Mouse (Mus musculus): Measurements from ENCODE around the gene Vapa. TPM values are rescaled to one million over a fixed set of nuclear protein-coding genes. Genes with fewer than 3 reads are reported as not detected.

Gene Vapa
- total RNA-seq (2021): 100 to 1,000 TPM; 131 to 146 TPM
- long read RNA-seq, experiment 1, transcript Vapa-201 (6 exons, 3,369 nt): major isoform, 442 of 464 reads
- long read RNA-seq, experiment 1, partial matches to known transcripts: 3 of 464 reads
- long read RNA-seq, experiment 1, other reads (novel, unspliced or antisense): 19 of 464 reads
- long read RNA-seq, experiment 2, transcript Vapa-201 (6 exons, 3,369 nt): major isoform, 489 of 516 reads
- long read RNA-seq, experiment 2, partial matches to known transcripts: 2 of 516 reads
- long read RNA-seq, experiment 2, other reads (novel, unspliced or antisense): 25 of 516 reads

- no peak for TF ChIP-seq CTCF (IDR thresholded peaks at IDR 0.05)
- intact Hi-C loops (cut with DNase I): loop anchor here (1.0 to 10.0 kb wide), 5 partner anchors 65 to 491 kb away; partner anchors contain the start of genes Ndufv2 and Rab31
- DNase-seq: peak; percentile 99
- Histone ChIP-seq H3K27ac (peak within 1 kb of the TSS; percentile 100), H3K4me3 (peak within 1 kb of the TSS; percentile 90)
Observed at GRCm38 (mm10) chr17:65613463-65614412, at the start of gene Vapa. Vapa (minus strand) TSS chr17:65613555.

- no peak for TF ChIP-seq CTCF (IDR thresholded peaks at IDR 0.05)
- intact Hi-C loops (cut with DNase I): no loop called here
- no peak for DNase-seq
- Histone ChIP-seq H3K4me3 (no peak overlapping the region), H3K27ac (no peak overlapping the region)
Observed at GRCm38 (mm10) chr17:65662662-65663061, 49.3 kb upstream of the Vapa start.

- Histone ChIP-seq H3K4me3 (no peak overlapping the region), H3K27ac (no peak overlapping the region)
- intact Hi-C loops (cut with DNase I): no loop called here
- TF ChIP-seq CTCF (IDR thresholded peaks at IDR 0.05): no peak
- DNase-seq: no peak
Observed at GRCm38 (mm10) chr17:65658416-65658815, 45.1 kb upstream of the Vapa start.

GRCm38 (mm10) chr17:65657958-65658357 lies 44.6 kb upstream of the Vapa start:
- intact Hi-C loops (cut with DNase I): no loop called here
- no peak for TF ChIP-seq CTCF (IDR thresholded peaks at IDR 0.05)
- H3K4me3 ChIP-seq: no peak overlapping the region
- DNase-seq: no peak
- no peak overlapping the region for H3K27ac ChIP-seq

- no peak for DNase-seq
- Histone ChIP-seq H3K4me3 (no peak overlapping the region), H3K27ac (no peak overlapping the region)
- intact Hi-C loops (cut with DNase I): no loop called here
- TF ChIP-seq CTCF (IDR thresholded peaks at IDR 0.05): no peak
Observed at GRCm38 (mm10) chr17:65656731-65657130, 43.4 kb upstream of the Vapa start.

GRCm38 (mm10) chr17:65656076-65656475 lies 42.7 kb upstream of the Vapa start:
- TF ChIP-seq CTCF (IDR thresholded peaks at IDR 0.05): no peak
- intact Hi-C loops (cut with DNase I): no loop called here

GRCm38 (mm10) chr17:65655608-65656007 lies 42.3 kb upstream of the Vapa start:
- intact Hi-C loops (cut with DNase I): loop anchor here (1.0 kb wide), 1 partner anchor 8 kb away; no protein-coding TSS in a partner anchor
- TF ChIP-seq CTCF (IDR thresholded peaks at IDR 0.05): no peak
- DNase-seq: no peak
- no peak overlapping the region for H3K4me3 ChIP-seq
- H3K27ac ChIP-seq: no peak overlapping the region

More at GRCm38 (mm10) chr17:65656076-65656475, 42.7 kb upstream of the Vapa start:
- DNase-seq: no peak
- no peak overlapping the region for H3K27ac ChIP-seq
- no peak overlapping the region for H3K4me3 ChIP-seq

GRCm38 (mm10) chr17:65650598-65650997 lies 37.2 kb upstream of the Vapa start:
- Histone ChIP-seq H3K4me3 (no peak overlapping the region), H3K27ac (no peak overlapping the region)
- no peak for TF ChIP-seq CTCF (IDR thresholded peaks at IDR 0.05)
- no peak for DNase-seq
- intact Hi-C loops (cut with DNase I): no loop called here

- Histone ChIP-seq H3K27ac (peak overlapping the region; percentile 28), H3K4me3 (no peak overlapping the region)
- no peak for TF ChIP-seq CTCF (IDR thresholded peaks at IDR 0.05)
- DNase-seq: peak; percentile 53
- intact Hi-C loops (cut with DNase I): loop anchor here (5.0 kb wide), 1 partner anchor 33 kb away; no protein-coding TSS in a partner anchor
Observed at GRCm38 (mm10) chr17:65649175-65649493, 35.8 kb upstream of the Vapa start.

GRCm38 (mm10) chr17:65648371-65649174 lies 35.2 kb upstream of the Vapa start:
- intact Hi-C loops (cut with DNase I): loop anchor here (5.0 kb wide), 1 partner anchor 34 kb away; no protein-coding TSS in a partner anchor
- DNase-seq: no peak
- Histone ChIP-seq H3K27ac (no peak overlapping the region), H3K4me3 (no peak overlapping the region)
- no peak for TF ChIP-seq CTCF (IDR thresholded peaks at IDR 0.05)

- H3K4me3 ChIP-seq: no peak overlapping the region
- no peak for TF ChIP-seq CTCF (IDR thresholded peaks at IDR 0.05)
- no peak for DNase-seq
- H3K27ac ChIP-seq: no peak overlapping the region
- intact Hi-C loops (cut with DNase I): loop anchor here (1.0 to 5.0 kb wide), 2 partner anchors 7 to 34 kb away; no protein-coding TSS in a partner anchor
Observed at GRCm38 (mm10) chr17:65647961-65648360, 34.6 kb upstream of the Vapa start.

- no peak overlapping the region for H3K4me3 ChIP-seq
- intact Hi-C loops (cut with DNase I): loop anchor here (1.0 to 5.0 kb wide), 2 partner anchors 8 to 35 kb away; no protein-coding TSS in a partner anchor
- no peak overlapping the region for H3K27ac ChIP-seq
- TF ChIP-seq CTCF (IDR thresholded peaks at IDR 0.05): no peak
- no peak for DNase-seq
Observed at GRCm38 (mm10) chr17:65647226-65647625, 33.9 kb upstream of the Vapa start.

Measured in gastrocnemius, adult 2 months (tissue).